Mouse (Mus musculus) testis, postnatal 10 days (tissue): ENCODE measurements at regions not wholly inside any gene's neighbourhood (a gene's known extent, or its start where the extent isn't known, plus 50 kb on each side); places are given as distances from the start of the nearest gene placed in this dataset.
A peak's percentile ranks its signal among the peaks of the same experiment; 100 is the strongest.

Source experiments
- DNase-seq: peaks from one replicate; pipeline ENCODE4 v3.0.0; 2021; ENCODE audit warnings: low spot score

GRCm38 (mm10) chr7:73637810-73638125, 96.1 kb upstream of the Chd2 start:
- DNase-seq, result no peak

DNA sequence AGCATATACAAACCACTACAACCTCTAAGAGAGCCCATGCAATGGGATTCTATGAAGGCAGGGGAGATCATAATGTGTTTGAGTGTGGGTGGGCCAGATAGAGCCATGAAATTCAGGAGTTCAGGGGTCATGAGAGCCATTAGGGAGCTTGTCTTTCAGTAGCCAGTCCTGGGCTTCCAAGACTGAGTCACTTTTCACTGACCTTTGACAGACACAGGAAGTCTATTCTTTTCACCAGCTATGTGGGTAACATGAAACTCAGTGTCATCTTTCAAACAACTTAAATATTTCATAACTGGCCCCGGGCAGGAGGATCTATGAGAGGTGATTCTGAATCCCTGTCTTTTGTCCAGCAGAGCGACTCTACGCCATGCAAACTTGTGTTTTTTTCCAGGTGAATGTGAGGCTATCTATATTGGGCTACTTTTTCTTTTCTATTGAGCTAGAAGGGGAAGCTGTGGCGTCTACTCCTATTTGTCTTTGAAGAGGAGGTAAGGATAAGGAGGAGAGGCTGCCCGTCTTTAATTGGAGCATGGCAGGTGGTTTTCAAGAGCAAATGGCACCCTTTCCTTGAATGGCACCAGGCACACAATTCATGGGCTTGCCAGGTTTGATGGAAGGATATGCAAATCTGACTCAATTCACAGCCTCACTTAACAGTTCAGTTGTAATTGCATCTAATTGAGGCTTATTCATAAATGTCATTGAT, 95.6 kb upstream of the Chd2 start:
- no peak for DNase-seq

DNA sequence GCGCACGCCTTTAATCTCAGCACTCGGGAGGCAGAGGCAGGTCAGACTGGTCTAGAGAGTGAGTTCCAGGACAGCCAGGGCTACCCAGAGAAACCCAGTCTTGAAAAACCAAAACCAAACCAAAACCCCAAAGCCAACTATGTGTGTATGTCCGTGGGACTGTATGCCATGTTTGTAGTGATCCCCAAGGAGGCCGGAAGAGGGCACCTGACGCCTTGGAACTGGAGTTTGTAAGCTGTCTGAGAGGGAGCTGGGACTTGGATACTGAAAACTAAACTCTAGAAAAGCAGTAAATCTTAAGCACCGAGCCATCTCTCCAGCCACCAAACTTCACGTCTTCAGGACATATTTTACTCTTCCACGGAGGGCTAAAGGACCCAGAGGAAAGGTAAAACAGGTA, 93.8 kb upstream of the Chd2 start:
- DNase-seq, result no peak

DNA sequence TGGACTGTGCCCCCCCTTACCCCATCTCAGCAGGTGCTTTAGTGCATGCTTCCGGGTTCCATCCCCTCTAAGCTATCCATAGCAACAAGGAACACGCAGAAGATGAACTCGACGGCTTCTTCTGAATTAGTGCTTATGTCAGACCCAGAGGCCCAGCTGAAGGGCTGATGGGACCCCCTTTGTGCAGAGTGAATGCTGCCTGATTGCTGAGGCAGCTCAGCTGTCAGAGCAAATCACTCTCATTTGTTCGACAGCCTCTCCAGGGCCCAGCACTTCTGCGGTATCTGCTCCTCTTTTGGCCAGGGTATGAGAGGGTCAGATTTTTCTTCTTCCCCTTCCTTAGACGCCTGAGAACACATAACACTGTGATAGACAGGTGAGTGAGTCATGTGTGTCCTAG, 89.2 kb upstream of the Chd2 start:
- no peak for DNase-seq

GRCm38 (mm10) chr7:73629182-73629581, 87.6 kb upstream of the Chd2 start:
- DNase-seq, result no peak

- DNase-seq, result peak; percentile 63
These were observed 86.4 kb upstream of the Chd2 start for GRCm38 (mm10) chr7:73628071-73628470.

DNA sequence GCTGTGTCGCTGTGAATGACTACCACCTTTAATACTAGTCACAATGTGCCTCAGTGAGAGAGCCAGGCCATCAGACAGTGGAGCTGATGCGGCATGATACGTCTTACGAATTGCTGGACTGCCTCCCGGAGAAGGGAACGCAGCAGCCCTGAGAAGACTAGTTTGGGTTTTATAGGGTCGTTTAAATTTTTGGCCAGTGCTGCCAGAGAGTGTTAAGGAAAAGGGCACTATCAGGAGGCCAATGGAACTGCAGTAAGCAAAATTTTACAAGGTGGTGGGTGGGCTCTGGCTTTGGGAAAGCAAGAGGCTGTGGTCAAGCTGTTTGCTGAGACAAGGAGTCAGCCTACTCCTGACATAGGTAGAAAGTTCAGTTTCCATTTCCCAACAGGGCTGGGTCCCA, 84.7 kb upstream of the Chd2 start:
- no peak for DNase-seq

DNA sequence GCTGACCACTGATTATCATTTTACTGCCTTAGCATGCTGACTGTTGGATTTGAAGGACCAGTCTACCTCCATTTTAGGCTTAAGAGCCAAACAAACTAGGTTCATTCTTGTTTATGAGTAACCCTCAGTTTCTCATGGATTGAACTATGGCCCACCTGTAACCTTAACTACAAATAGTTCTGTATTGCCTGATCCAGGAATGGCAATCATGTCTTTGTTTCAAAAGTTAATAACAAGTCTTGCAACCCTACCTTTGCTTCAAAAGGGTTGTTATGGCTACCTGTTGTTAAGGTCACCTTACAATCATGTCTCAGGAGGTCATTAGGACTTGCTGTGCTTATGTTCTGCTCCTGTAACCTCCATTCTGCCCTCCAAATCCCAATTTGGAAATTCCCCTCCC, 84.0 kb upstream of the Chd2 start:
- no peak for DNase-seq

DNA sequence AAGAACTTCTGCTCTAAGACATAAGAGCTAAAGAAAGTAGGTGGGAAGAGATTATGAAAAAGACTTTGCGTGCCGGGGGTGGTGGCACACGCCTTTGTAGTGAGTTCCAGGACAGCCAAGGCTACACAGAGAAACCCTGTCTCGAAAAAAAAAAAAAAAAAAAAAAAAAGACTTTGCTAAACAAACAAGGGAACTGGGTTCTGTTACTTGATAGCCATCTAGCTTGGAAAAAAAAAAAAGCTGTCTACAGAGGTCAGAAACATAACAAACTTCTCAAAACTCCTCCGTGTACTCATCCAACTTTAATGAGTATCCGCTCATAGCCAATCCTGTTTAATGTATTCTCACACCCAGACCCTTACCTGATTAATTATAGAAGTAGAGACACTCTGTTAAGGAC, 83.4 kb upstream of the Chd2 start:
- no peak for DNase-seq

GRCm38 (mm10) chr7:73624093-73624600, 82.5 kb upstream of the Chd2 start:
- DNase-seq, result no peak

GRCm38 (mm10) chr7:73622468-73622867, 80.8 kb upstream of the Chd2 start:
- DNase-seq, result no peak

- DNase-seq, result no peak
These were observed 78.7 kb upstream of the Chd2 start for GRCm38 (mm10) chr7:73620341-73620740.

DNA sequence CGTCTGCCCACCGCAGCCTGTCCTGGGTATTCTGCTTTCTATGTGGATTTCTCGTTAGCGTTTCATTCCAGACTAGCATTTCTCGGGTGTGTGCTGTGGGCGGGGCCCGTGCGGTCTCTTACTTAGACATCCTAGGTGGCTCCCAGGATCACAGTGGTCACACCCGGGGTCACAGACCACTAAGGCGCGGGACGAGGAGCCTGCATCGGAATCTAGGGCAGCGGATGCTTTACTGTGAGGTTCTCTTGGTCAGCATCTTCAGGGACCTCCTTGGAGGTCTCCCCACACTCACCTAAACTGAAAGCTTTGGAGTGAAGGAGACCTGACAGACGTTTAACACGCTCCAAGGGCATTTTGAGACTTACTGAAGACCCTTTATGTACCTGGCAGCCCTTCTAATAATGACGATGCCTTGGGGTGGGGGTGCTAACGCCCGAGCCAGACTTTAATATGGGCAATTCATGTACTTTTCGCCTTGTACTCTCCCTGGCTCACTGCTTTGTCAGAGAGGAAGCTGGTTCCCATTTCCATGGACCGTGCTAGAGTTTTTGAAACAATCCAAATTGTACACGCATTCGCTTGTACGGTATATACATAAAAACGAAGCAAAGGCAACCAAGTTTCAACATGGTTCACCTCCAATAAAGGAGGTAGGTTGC, 77.3 kb upstream of the Chd2 start:
- DNase-seq, result no peak

- peak; percentile 99 for DNase-seq
These were observed 76.5 kb upstream of the Chd2 start for GRCm38 (mm10) chr7:73617910-73618757.

- DNase-seq, result peak; percentile 50
These were observed 75.6 kb upstream of the Chd2 start for GRCm38 (mm10) chr7:73616971-73617906.

- DNase-seq, result no peak
These were observed 74.4 kb upstream of the Chd2 start for GRCm38 (mm10) chr7:73616015-73616414.

DNA sequence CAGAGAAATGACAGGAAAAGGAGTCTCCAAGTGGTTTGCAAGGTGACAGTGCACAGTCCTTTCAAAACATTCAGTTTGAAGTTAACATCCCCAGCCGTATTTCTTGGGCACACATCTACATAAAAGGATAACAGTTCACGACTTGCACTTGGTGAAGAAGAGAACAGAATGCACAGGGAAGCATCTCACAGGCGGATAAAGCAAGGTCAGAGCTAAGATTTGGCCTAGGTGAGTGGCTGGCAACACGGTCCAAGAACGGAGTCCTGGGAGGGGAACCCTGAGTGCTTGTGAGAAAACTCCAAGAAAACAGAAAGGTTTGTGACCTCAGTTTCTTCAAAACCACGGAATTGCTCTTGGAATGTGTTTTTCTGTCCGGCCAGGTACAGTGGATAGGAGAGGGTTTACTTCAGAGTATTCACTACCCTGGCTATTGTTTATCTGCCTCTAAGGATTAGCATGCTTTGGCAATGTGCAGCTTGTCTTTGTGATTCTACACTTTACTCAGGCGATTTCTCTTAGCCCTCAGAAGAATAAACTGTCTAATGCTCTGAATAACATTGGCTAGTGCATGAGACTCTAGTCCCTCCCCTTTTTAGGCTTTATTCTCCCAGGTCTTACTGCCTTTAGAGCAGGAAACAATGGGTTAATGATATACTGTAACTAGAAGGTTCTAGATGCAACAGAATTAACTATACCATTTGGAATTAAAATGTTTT, 73.4 kb upstream of the Chd2 start:
- no peak for DNase-seq

DNA sequence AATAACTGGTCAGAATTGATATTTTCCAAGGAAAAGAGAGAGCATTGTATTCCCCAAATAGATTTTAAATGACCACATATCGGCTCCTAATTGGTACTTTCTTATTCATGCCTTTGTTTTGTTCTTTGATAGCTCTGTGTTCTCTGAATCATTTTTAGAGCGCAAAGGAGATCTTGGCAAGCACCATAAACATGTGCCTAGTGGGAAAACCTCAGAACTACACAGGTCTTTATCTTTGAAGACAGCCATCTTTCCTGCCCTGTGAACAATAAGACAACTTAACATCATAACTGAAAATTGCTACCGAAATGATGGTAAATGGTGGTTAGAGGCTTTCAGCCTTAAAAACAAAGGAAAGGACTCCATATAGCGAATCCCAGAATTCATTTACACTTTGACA, 72.7 kb upstream of the Chd2 start:
- DNase-seq, result no peak

DNA sequence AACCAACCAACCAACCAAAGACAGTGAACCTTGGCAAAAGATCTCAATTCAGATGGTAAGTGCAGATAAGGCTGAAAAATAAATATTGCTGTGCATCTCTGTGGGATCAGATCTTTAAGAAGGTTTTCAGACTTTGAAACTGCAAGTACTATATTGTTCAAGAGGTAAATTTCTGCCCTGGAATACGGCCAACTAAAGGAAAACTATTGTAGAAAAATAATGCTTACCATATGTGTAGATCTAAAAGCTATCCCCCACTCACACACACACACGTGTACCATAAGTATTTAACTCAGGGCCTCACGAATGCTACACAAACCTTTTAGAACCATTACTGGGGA, 71.1 kb upstream of the Chd2 start:
- DNase-seq, result no peak

- DNase-seq, result no peak
These were observed 70.5 kb upstream of the Chd2 start for GRCm38 (mm10) chr7:73611866-73612751.
